Mouse (Mus musculus): ENCODE measurements around the gene Chrna9.

The Chrna9 gene

GRCm38 (mm10) chr5:66008245-66008967, 73.7 kb downstream of the Chrna9 start:
- no peak for DNase-seq (ENCODE audit: low spot score)

- DNase-seq (ENCODE audit: low spot score), result no peak
Observed at GRCm38 (mm10) chr5:66013999-66014398, 79.3 kb downstream of the Chrna9 start.

GRCm38 (mm10) chr5:66014437-66014836, 79.7 kb downstream of the Chrna9 start:
- DNase-seq (ENCODE audit: low spot score), result no peak

- DNase-seq (ENCODE audit: low spot score), result no peak
Observed at GRCm38 (mm10) chr5:66015449-66015961, 80.8 kb downstream of the Chrna9 start.

- no peak for DNase-seq (ENCODE audit: low spot score)
Observed at GRCm38 (mm10) chr5:66026796-66027195, 92.1 kb downstream of the Chrna9 start.

All from urinary bladder, postnatal 10 days (tissue).